Mouse (Mus musculus) kidney, embryonic 14.5 days (tissue): ENCODE results near the gene Bach2. TPM values are rescaled to one million over a fixed set of nuclear protein-coding genes. Genes with fewer than 3 reads are reported as not detected.

Experiments
- ATAC-seq: fragments of 200-750 bp; cut with Nextera tagmentation; 2 replicates; pipeline ENCODE4 v1.8.0; 2017; ENCODE audit warnings: moderate number of reproducible peaks, mild to moderate bottlenecking, moderate TSS enrichment, moderate library complexity; ENCODE audit not compliant: low FRiP score, low TSS enrichment
- H3K27ac ChIP-seq: fragments of 300-500 bp; sonication (generic); 2 replicates; pipeline ENCODE4 v1.5.1; 2014; ENCODE audit warnings: low read depth, mild to moderate bottlenecking, low read length, moderate library complexity, mixed read lengths
- H3K27me3 ChIP-seq: fragments of 300-500 bp; sonication (generic); 2 replicates; pipeline ENCODE4 v1.6.1; 2014; ENCODE audit warnings: mild to moderate bottlenecking, low read length; ENCODE audit not compliant: control insufficient read depth, insufficient read depth
- H3K36me3 ChIP-seq: fragments of 300-500 bp; sonication (generic); 2 replicates; pipeline ENCODE4 v1.6.1; 2014; ENCODE audit warnings: low read length, mixed read lengths; ENCODE audit not compliant: control insufficient read depth, insufficient read depth
- H3K4me1 ChIP-seq: fragments of 300-500 bp; sonication (generic); 2 replicates; pipeline ENCODE4 v1.6.1; 2014; ENCODE audit warnings: low read length, mixed read lengths; ENCODE audit not compliant: control insufficient read depth, insufficient read depth
- H3K4me2 ChIP-seq: fragments of 300-500 bp; sonication (generic); replicated peaks from 2 replicates; pipeline ENCODE4 v1.6.1; 2014; ENCODE audit warnings: low read depth, mild to moderate bottlenecking, low read length
- H3K4me3 ChIP-seq: fragments of 300-500 bp; sonication (generic); 2 replicates; pipeline ENCODE4 v1.5.1; 2014; ENCODE audit warnings: mild to moderate bottlenecking, low read length
- H3K9ac ChIP-seq: fragments of 300-500 bp; sonication (generic); 2 replicates; pipeline ENCODE4 v1.6.1; 2014; ENCODE audit warnings: low read depth, mild to moderate bottlenecking, low read length, moderate library complexity
- H3K9me3 ChIP-seq: fragments of 300-500 bp; sonication (generic); 2 replicates; pipeline ENCODE4 v1.6.1; 2016; ENCODE audit warnings: low read length; ENCODE audit not compliant: control insufficient read depth
- WGBS: fragments of 180-500 bp; shearing (Covaris S2); extraction: QIAGEN DNeasy Blood & Tissue Kit; methylation state at CpG from one replicate; pipeline ENCODE4 v1.1.7; 2014; 5-methylcytosine and 5-hydroxymethylcytosine counted together
- polyA plus RNA-seq: library from polyadenylated mRNA; unstranded; fragments of >200 nt; fragmentation: Nextera tagmentation; extraction: Ambion mirVana; gene quantifications from 2 replicates; pipeline ENCODE4 v1.2.1, GENCODE M21; 2014

The Bach2 gene
- polyA plus RNA-seq, 1 experiment from 2014 or later = 13.3 TPM

DNA sequence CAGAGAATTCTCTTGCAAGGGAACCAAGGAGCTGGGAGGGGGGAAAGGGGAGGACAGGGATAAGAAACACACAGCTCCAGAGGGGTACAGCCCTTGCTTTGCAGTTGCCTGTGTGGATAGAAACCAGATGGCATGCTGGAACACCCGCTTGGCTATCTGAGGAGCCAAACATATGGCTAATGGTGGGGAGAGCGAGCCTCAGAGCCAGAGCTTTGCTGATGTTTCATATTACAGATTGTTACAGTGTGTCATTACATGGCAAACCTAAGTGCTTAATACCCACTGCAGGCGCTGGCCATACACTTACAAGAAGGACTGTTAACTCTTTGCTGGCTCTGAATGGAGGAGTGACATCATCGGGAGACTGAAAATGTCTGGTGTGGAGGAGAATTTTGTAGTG is 64.5 kb downstream of the Bach2 start:
- Histone ChIP-seq H3K27me3 (no peaks in the 10 kb centered on the region), H3K36me3 (no peaks in the 10 kb centered on the region), H3K9ac (no peak overlapping the region), H3K4me3 (no peak overlapping the region), H3K4me1 (peaks cover 44% of the 10 kb centered on the region), H3K4me2 (peak overlapping the region; percentile 21; the same call in 1 of the 2 replicates), H3K9me3 (no peaks in the 10 kb centered on the region), H3K27ac (peak overlapping the region; percentile 77)
- WGBS = 3% methylated on average over 4 of the region's 4 CpGs
- peak; percentile 79 for ATAC-seq

DNA sequence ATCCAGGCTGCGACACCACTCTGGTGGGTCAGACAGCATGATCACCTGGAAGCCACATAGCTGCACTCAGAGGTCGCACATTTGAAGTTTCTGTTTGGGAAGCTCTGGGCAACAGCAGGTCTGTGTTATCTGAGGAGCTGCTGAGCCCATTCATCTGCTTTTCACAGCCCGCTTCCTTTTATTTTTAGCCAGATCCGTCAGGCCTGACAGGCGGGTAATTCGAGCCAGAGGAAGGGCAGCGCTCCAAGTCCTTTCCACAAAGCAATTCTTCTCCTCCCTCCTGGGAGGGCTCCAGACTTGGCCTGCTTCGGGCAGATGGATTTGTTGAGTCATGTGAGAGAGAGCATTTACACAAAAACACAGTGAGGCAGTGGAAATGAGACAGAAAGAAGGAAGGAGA is 65.1 kb downstream of the Bach2 start:
- peak; percentile 82 for ATAC-seq
- Histone ChIP-seq H3K27me3 (no peaks in the 10 kb centered on the region), H3K4me3 (no peak overlapping the region), H3K4me1 (peaks cover 44% of the 10 kb centered on the region), H3K27ac (peak overlapping the region; percentile 77), H3K9me3 (no peaks in the 10 kb centered on the region), H3K9ac (no peak overlapping the region), H3K36me3 (no peaks in the 10 kb centered on the region), H3K4me2 (peak overlapping the region; percentile 21; the same call in 1 of the 2 replicates)
- under 1% methylated on average over 8 of the region's 8 CpGs for WGBS

DNA sequence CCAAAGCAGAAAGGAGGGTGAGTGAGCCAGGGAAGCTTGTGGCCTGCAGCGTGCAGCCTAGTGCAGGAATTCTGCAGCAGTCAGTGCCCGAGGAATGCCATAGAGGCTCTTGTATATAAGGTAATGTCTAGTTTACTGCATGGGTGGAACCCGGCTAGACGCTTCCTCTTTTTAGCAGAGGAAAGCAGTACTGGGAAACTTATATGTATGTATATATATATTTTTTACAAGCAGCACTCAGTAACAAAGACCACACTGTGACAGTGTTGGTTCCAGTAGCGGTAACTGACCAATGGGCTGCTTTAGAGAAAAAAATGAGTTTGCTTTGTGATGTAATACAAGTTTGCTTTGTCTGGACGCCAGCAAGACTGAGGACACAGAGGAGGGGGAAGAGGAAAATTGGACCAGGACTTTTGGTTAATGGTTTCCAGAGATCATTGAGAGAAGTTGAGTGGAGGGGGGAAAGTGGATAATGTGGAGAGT is 65.7 kb downstream of the Bach2 start:
- 21% methylated on average over 6 of the region's 6 CpGs for WGBS
- H3K4me3 ChIP-seq = no peak overlapping the region
- H3K4me1 ChIP-seq = peaks cover 44% of the 10 kb centered on the region
- H3K27me3 ChIP-seq = no peaks in the 10 kb centered on the region
- H3K9me3 ChIP-seq = no peaks in the 10 kb centered on the region
- H3K4me2 ChIP-seq = peak overlapping the region; percentile 13
- no peak overlapping the region for H3K9ac ChIP-seq
- ATAC-seq = peak; percentile 26; the same call in 1 of the 2 replicates
- no peaks in the 10 kb centered on the region for H3K36me3 ChIP-seq
- peak overlapping the region; percentile 82 for H3K27ac ChIP-seq

DNA sequence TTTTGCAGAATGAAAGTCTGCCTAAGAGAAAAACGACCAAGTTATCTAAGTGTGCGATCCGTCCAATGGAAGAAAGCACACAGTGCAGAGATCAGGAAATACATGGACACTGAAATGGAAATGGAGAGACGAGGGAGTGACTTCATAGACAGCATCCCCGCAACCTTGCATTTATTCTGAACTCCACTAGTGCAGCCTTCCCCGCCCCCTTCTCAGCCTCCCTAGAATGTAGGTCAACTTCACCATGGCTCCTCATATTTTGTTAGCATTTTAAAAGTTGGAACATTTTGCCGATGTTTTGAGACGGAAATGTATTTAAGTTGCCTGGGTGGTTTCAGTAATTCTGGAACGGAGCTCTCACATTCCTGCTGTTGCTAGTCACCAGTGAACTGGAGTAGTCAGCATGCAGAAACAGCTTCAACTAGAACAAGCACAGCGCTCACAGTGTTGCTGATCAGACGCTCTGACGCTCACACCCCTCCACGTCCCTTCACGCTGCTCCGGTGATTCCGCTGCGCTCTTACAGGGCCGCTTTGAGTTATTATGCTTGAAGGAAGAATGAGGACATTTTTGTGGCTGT is 66.5 kb downstream of the Bach2 start:
- Histone ChIP-seq H3K4me3 (no peak overlapping the region), H3K9me3 (no peaks in the 10 kb centered on the region), H3K27me3 (no peaks in the 10 kb centered on the region), H3K9ac (no peak overlapping the region), H3K4me2 (peak overlapping the region; percentile 13; the same call in 1 of the 2 replicates), H3K36me3 (no peaks in the 10 kb centered on the region), H3K4me1 (peaks cover 44% of the 10 kb centered on the region), H3K27ac (peak overlapping the region; percentile 82)
- 43% methylated on average over 18 of the region's 18 CpGs for WGBS
- no peak for ATAC-seq

DNA sequence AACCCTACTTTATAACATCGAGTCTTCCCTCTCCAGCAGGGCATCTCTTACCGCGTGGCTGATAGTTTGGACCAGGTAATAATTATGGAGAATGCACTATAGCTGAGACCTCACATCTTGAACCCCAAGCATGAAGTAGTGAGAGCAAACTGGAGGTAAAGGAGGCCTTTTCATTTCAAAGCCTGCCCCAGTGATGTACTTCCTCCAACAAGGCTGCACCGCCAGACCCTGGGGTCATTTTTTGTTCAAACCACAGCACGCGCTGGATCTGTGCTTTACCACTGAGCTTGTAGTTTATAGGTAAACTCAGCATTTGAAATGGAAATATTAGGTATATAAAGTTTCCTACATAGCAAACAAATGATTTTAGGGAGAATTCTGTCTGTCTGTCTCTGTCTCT is 67.1 kb downstream of the Bach2 start:
- Histone ChIP-seq H3K27me3 (no peaks in the 10 kb centered on the region), H3K9ac (no peak overlapping the region), H3K9me3 (no peaks in the 10 kb centered on the region), H3K36me3 (no peaks in the 10 kb centered on the region), H3K27ac (peak overlapping the region; percentile 82; the same call in 1 of the 2 replicates), H3K4me3 (no peak overlapping the region), H3K4me1 (peaks cover 44% of the 10 kb centered on the region), H3K4me2 (no peak overlapping the region)
- ATAC-seq = no peak
- WGBS = 79% methylated on average over 6 of the region's 6 CpGs

DNA sequence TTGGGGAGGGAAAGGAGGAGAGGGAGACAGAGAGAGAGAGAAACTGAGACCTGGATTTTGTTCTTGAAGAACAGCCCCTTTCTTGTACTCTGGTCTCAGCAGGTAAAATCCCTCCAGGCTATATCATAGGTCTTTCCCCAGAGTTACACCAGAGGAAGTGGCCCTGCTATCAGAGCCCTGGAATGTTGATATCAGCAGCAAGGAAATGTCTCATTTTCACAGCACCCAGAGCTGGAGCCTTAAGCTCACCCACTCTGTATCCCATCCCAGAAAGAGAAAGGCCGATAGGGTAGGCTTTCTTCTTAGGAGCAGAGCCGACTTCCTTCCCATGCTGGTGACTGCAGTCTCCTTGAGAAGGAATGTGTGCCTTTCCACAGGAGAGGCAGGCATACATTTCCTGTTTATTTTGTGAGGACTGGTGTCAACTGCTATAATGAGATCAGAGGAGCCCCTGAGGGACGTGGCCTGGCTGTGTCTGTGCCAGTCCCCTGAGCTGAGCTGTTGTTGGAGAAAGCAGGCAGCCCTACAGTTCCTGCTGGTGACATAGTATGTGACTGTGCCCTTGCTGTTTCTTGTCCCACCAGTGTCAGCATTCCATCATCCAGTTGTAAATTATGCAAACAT is 67.7 kb downstream of the Bach2 start:
- H3K27ac ChIP-seq = peak overlapping the region; percentile 20
- no peaks in the 10 kb centered on the region for H3K27me3 ChIP-seq
- peaks cover 42% of the 10 kb centered on the region for H3K4me1 ChIP-seq
- no peak overlapping the region for H3K9ac ChIP-seq
- 23% methylated on average over 3 of the region's 3 CpGs for WGBS
- no peaks in the 10 kb centered on the region for H3K9me3 ChIP-seq
- H3K4me3 ChIP-seq = no peak overlapping the region
- H3K4me2 ChIP-seq = no peak overlapping the region
- H3K36me3 ChIP-seq = no peaks in the 10 kb centered on the region
- ATAC-seq = no peak

DNA sequence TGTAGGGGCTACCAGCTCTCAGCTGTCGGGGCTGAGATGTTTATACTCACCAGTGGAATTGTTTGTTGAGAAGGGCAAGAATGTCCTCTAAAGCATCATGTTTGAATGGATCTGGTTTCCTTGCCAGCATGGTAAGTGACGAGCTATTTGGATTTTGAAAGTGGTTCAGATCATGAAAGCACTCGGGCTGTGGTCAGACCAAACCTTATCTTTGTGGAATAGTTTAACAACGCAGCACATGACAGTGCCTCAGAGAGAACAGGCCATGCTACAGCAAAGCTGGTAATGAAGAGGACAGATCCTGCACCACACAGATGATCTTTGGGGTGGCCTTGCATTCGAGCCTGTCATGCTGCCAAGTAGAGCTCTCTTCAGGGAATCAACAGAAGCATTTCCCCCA is 68.6 kb downstream of the Bach2 start:
- no peak overlapping the region for H3K4me3 ChIP-seq
- H3K36me3 ChIP-seq = no peaks in the 10 kb centered on the region
- 89% methylated on average over 5 of the region's 5 CpGs for WGBS
- H3K4me1 ChIP-seq = peaks cover 45% of the 10 kb centered on the region
- H3K27me3 ChIP-seq = no peaks in the 10 kb centered on the region
- H3K27ac ChIP-seq = no peak overlapping the region
- no peaks in the 10 kb centered on the region for H3K9me3 ChIP-seq
- no peak overlapping the region for H3K4me2 ChIP-seq
- H3K9ac ChIP-seq = no peak overlapping the region
- ATAC-seq = no peak

DNA sequence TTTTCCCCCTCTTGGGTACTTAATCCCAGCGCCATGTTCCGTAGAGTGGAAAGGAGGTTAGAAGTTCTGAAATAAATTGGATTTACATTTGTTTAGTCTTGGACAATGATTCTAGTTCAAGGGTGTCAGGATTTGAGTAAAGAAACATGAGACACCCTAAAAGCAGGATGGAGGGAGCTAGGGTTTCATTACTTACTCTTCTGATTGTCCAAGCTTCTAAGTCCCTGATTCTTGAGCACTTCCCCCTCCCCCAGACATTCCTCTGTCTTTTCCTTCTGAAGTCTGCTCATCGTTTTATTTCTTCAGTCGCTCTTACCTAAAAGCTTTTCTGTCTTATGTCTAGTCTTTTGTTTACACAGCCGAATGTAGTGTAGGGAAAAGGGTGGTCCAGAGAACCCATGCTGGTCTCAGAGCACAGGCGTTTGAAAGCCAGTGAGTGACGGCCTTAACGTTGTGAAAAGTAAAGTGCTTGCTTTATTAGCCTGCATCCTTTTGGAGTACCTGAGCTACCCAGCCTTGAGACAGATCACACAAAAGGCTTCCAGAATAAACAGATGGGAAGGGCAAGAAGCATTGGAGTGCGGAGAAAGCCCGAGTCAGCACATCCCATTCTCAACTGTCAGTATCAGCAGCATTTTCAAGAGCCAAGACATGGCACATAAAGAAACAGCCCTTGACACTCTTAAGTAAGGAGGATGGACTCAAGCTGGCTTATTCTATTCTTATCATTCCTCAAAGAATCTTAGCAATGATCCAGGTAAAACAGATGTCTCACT is 73.8 kb downstream of the Bach2 start:
- peak; percentile 59; the same call in 1 of the 2 replicates for ATAC-seq
- Histone ChIP-seq H3K4me1 (peaks cover 14% of the 10 kb centered on the region), H3K9ac (no peak overlapping the region), H3K36me3 (no peaks in the 10 kb centered on the region), H3K4me3 (no peak overlapping the region), H3K27me3 (no peaks in the 10 kb centered on the region), H3K9me3 (peaks cover 6% of the 10 kb centered on the region; the same call in 1 of the 2 replicates), H3K27ac (no peak overlapping the region; the same call in 1 of the 2 replicates), H3K4me2 (0 out of 2 replicates have a peak overlapping the region, but pooled peaks have one; percentile 3)
- WGBS = 30% methylated on average over 10 of the region's 10 CpGs
